Mouse (Mus musculus): ENCODE results near the gene Khsrp. TPM values are rescaled to one million over a fixed set of nuclear protein-coding genes. Genes with fewer than 3 reads are reported as not detected.

Gene Khsrp
- polyA plus RNA-seq, 1 experiment: 68.5 TPM

GRCm38 (mm10) chr17:57047406-57047805 lies 16.1 kb upstream of the Khsrp start:
- TF ChIP-seq FOSL1 (IDR thresholded peaks at IDR 0.05; ENCODE audit: insufficient read depth, low read length, poor library complexity, severe bottlenecking) (no peak), CTCF (IDR thresholded peaks at IDR 0.05; ENCODE audit: control insufficient read depth, insufficient read depth, insufficient read length) (no peak), CEBPB (IDR thresholded peaks at IDR 0.05; ENCODE audit: low read depth) (no peak), MAX (IDR thresholded peaks at IDR 0.05) (no peak), USF1 (IDR thresholded peaks at IDR 0.05; ENCODE audit: low read depth) (no peak), MYOD1 (IDR thresholded peaks at IDR 0.05; ENCODE audit: control insufficient read depth, insufficient read length, low read depth) (no peak), MYOG (IDR thresholded peaks at IDR 0.05; ENCODE audit: control insufficient read depth, extremely low read depth, insufficient read length) (no peak)
- Histone ChIP-seq H3K79me3 (ENCODE audit: low read depth) (no peaks in the 10 kb centered on the region), H3ac (ENCODE audit: control insufficient read depth, insufficient read length, low read depth) (no peak overlapping the region), H3K79me2 (ENCODE audit: control insufficient read depth, insufficient read depth) (no peaks in the 10 kb centered on the region), H3K27me3 (ENCODE audit: control insufficient read depth, insufficient read depth, insufficient read length) (peaks cover 16% of the 10 kb centered on the region), H3K4me3 (ENCODE audit: insufficient read depth, poor library complexity, severe bottlenecking) (no peak overlapping the region), H3K36me3 (ENCODE audit: control insufficient read depth, insufficient read depth) (no peaks in the 10 kb centered on the region)

GRCm38 (mm10) chr17:57041554-57041953 lies 10.2 kb upstream of the Khsrp start, which contains the start of gene Slc25a41:
Slc25a41 (minus strand) TSS chr17:57041654.
- no peak within 1 kb of the TSS for H3ac ChIP-seq (ENCODE audit: control insufficient read depth, insufficient read length, low read depth)
- no peaks in the 10 kb centered on the region for H3K36me3 ChIP-seq (ENCODE audit: control insufficient read depth, insufficient read depth)
- H3K27me3 ChIP-seq (ENCODE audit: control insufficient read depth, insufficient read depth, insufficient read length): peaks cover 35% of the 10 kb centered on the region
- H3K79me2 ChIP-seq (ENCODE audit: control insufficient read depth, insufficient read depth): no peaks in the 10 kb centered on the region
- TF ChIP-seq FOSL1 (IDR thresholded peaks at IDR 0.05; ENCODE audit: insufficient read depth, low read length, poor library complexity, severe bottlenecking) (no peak), MYOG (IDR thresholded peaks at IDR 0.05; ENCODE audit: control insufficient read depth, extremely low read depth, insufficient read length) (no peak), CEBPB (IDR thresholded peaks at IDR 0.05; ENCODE audit: low read depth) (no peak), MAX (IDR thresholded peaks at IDR 0.05) (no peak), CTCF (IDR thresholded peaks at IDR 0.05; ENCODE audit: control insufficient read depth, insufficient read depth, insufficient read length) (no peak), USF1 (IDR thresholded peaks at IDR 0.05; ENCODE audit: low read depth) (no peak), MYOD1 (IDR thresholded peaks at IDR 0.05; ENCODE audit: control insufficient read depth, insufficient read length, low read depth) (no peak)
- no peak within 1 kb of the TSS for H3K4me3 ChIP-seq (ENCODE audit: insufficient read depth, poor library complexity, severe bottlenecking)
- H3K79me3 ChIP-seq (ENCODE audit: low read depth): no peaks in the 10 kb centered on the region

GRCm38 (mm10) chr17:57038978-57039377 lies 7.7 kb upstream of the Khsrp start:
- no peaks in the 10 kb centered on the region for H3K79me2 ChIP-seq (ENCODE audit: control insufficient read depth, insufficient read depth)
- no peak overlapping the region for H3ac ChIP-seq (ENCODE audit: control insufficient read depth, insufficient read length, low read depth)
- H3K36me3 ChIP-seq (ENCODE audit: control insufficient read depth, insufficient read depth): no peaks in the 10 kb centered on the region
- no peak overlapping the region for H3K4me3 ChIP-seq (ENCODE audit: insufficient read depth, poor library complexity, severe bottlenecking)
- no peak for TF ChIP-seq CEBPB (IDR thresholded peaks at IDR 0.05; ENCODE audit: low read depth)
- TF ChIP-seq MYOD1 (IDR thresholded peaks at IDR 0.05; ENCODE audit: control insufficient read depth, insufficient read length, low read depth): no peak
- TF ChIP-seq MAX (IDR thresholded peaks at IDR 0.05): no peak
- TF ChIP-seq CTCF (IDR thresholded peaks at IDR 0.05; ENCODE audit: control insufficient read depth, insufficient read depth, insufficient read length): no peak
- TF ChIP-seq MYOG (IDR thresholded peaks at IDR 0.05; ENCODE audit: control insufficient read depth, extremely low read depth, insufficient read length): no peak
- TF ChIP-seq USF1 (IDR thresholded peaks at IDR 0.05; ENCODE audit: low read depth): no peak
- TF ChIP-seq FOSL1 (IDR thresholded peaks at IDR 0.05; ENCODE audit: insufficient read depth, low read length, poor library complexity, severe bottlenecking): no peak
- H3K27me3 ChIP-seq (ENCODE audit: control insufficient read depth, insufficient read depth, insufficient read length): peaks cover 26% of the 10 kb centered on the region
- H3K79me3 ChIP-seq (ENCODE audit: low read depth): no peaks in the 10 kb centered on the region

- H3K4me3 ChIP-seq (ENCODE audit: insufficient read depth, poor library complexity, severe bottlenecking): no peak overlapping the region
- peaks cover 34% of the 10 kb centered on the region for H3K79me2 ChIP-seq (ENCODE audit: control insufficient read depth, insufficient read depth)
- no peak overlapping the region for H3ac ChIP-seq (ENCODE audit: control insufficient read depth, insufficient read length, low read depth)
- TF ChIP-seq CEBPB (IDR thresholded peaks at IDR 0.05; ENCODE audit: low read depth): no peak
- no peak for TF ChIP-seq CTCF (IDR thresholded peaks at IDR 0.05; ENCODE audit: control insufficient read depth, insufficient read depth, insufficient read length)
- TF ChIP-seq MYOD1 (IDR thresholded peaks at IDR 0.05; ENCODE audit: control insufficient read depth, insufficient read length, low read depth): no peak
- TF ChIP-seq MAX (IDR thresholded peaks at IDR 0.05): no peak
- no peak for TF ChIP-seq USF1 (IDR thresholded peaks at IDR 0.05; ENCODE audit: low read depth)
- no peak for TF ChIP-seq MYOG (IDR thresholded peaks at IDR 0.05; ENCODE audit: control insufficient read depth, extremely low read depth, insufficient read length)
- no peak for TF ChIP-seq FOSL1 (IDR thresholded peaks at IDR 0.05; ENCODE audit: insufficient read depth, low read length, poor library complexity, severe bottlenecking)
- peaks cover 5% of the 10 kb centered on the region for H3K36me3 ChIP-seq (ENCODE audit: control insufficient read depth, insufficient read depth)
- H3K27me3 ChIP-seq (ENCODE audit: control insufficient read depth, insufficient read depth, insufficient read length): peaks cover 5% of the 10 kb centered on the region
- peaks cover 29% of the 10 kb centered on the region for H3K79me3 ChIP-seq (ENCODE audit: low read depth)
These were observed 1.5 kb upstream of the Khsrp start for GRCm38 (mm10) chr17:57032854-57033253.

- peak overlapping the region; percentile 10 for H3ac ChIP-seq (ENCODE audit: control insufficient read depth, insufficient read length, low read depth)
- H3K79me2 ChIP-seq (ENCODE audit: control insufficient read depth, insufficient read depth): peaks cover 45% of the 10 kb centered on the region
- peaks cover 39% of the 10 kb centered on the region for H3K79me3 ChIP-seq (ENCODE audit: low read depth)
- peaks cover 2% of the 10 kb centered on the region for H3K27me3 ChIP-seq (ENCODE audit: control insufficient read depth, insufficient read depth, insufficient read length)
- TF ChIP-seq FOSL1 (IDR thresholded peaks at IDR 0.05; ENCODE audit: insufficient read depth, low read length, poor library complexity, severe bottlenecking) (no peak), MYOG (IDR thresholded peaks at IDR 0.05; ENCODE audit: control insufficient read depth, extremely low read depth, insufficient read length) (no peak), USF1 (IDR thresholded peaks at IDR 0.05; ENCODE audit: low read depth) (peak; percentile 99), CTCF (IDR thresholded peaks at IDR 0.05; ENCODE audit: control insufficient read depth, insufficient read depth, insufficient read length) (no peak), MAX (IDR thresholded peaks at IDR 0.05) (peak; percentile 31), CEBPB (IDR thresholded peaks at IDR 0.05; ENCODE audit: low read depth) (no peak), MYOD1 (IDR thresholded peaks at IDR 0.05; ENCODE audit: control insufficient read depth, insufficient read length, low read depth) (no peak)
- peaks cover 16% of the 10 kb centered on the region for H3K36me3 ChIP-seq (ENCODE audit: control insufficient read depth, insufficient read depth)
- peak overlapping the region; percentile 29 for H3K4me3 ChIP-seq (ENCODE audit: insufficient read depth, poor library complexity, severe bottlenecking)
These were observed 519 bp upstream of the Khsrp start for GRCm38 (mm10) chr17:57031661-57032420.

Data from C2C12 (cell line).